Mouse (Mus musculus): ENCODE measurements at regions not wholly inside any gene's neighbourhood (a gene's known extent, or its start where the extent isn't known, plus 50 kb on each side); places are given as distances from the start of the nearest gene placed in this dataset.

- DNase-seq (ENCODE audit: low read depth), result no peak
These were observed 144.8 kb upstream of the Htr1f start for GRCm38 (mm10) chr16:65250426-65250825.

GRCm38 (mm10) chr16:65247475-65247874, 141.8 kb upstream of the Htr1f start:
- no peak for DNase-seq (ENCODE audit: low read depth)

GRCm38 (mm10) chr16:65234404-65234803, 128.8 kb upstream of the Htr1f start:
- DNase-seq (ENCODE audit: low read depth), result no peak

GRCm38 (mm10) chr16:65233964-65234363, 128.3 kb upstream of the Htr1f start:
- no peak for DNase-seq (ENCODE audit: low read depth)

- no peak for DNase-seq (ENCODE audit: low read depth)
These were observed 113.8 kb upstream of the Htr1f start for GRCm38 (mm10) chr16:65219434-65219833.

- no peak for DNase-seq (ENCODE audit: low read depth)
These were observed 106.7 kb upstream of the Htr1f start for GRCm38 (mm10) chr16:65212367-65212766.

GRCm38 (mm10) chr16:65201329-65201728, 95.7 kb upstream of the Htr1f start:
- no peak for DNase-seq (ENCODE audit: low read depth)

GRCm38 (mm10) chr16:65197203-65197844, 91.7 kb upstream of the Htr1f start:
- no peak for DNase-seq (ENCODE audit: low read depth)

GRCm38 (mm10) chr16:65195761-65196160, 90.1 kb upstream of the Htr1f start:
- no peak for DNase-seq (ENCODE audit: low read depth)

- no peak for DNase-seq (ENCODE audit: low read depth)
These were observed 86.0 kb upstream of the Htr1f start for GRCm38 (mm10) chr16:65191574-65192149.

GRCm38 (mm10) chr16:65174561-65174960, 68.9 kb upstream of the Htr1f start:
- DNase-seq (ENCODE audit: low read depth), result no peak

GRCm38 (mm10) chr16:65167151-65167550, 61.5 kb upstream of the Htr1f start:
- no peak for DNase-seq (ENCODE audit: low read depth)

- DNase-seq (ENCODE audit: low read depth), result peak; percentile 2
These were observed 57.1 kb upstream of the Htr1f start for GRCm38 (mm10) chr16:65162766-65163165.

GRCm38 (mm10) chr16:65160286-65160685, 54.6 kb upstream of the Htr1f start:
- no peak for DNase-seq (ENCODE audit: low read depth)

- DNase-seq (ENCODE audit: low read depth), result no peak
These were observed 49.9 kb upstream of the Htr1f start for GRCm38 (mm10) chr16:65155536-65155935.
